Mouse (Mus musculus) midbrain, embryonic 14.5 days (tissue): ENCODE data around the gene Ptprr. TPM values are rescaled to one million over a fixed set of nuclear protein-coding genes. Genes with fewer than 3 reads are reported as not detected.

Experiments used
- ATAC-seq: fragments of 200-750 bp; cut with Nextera tagmentation; 2 replicates; pipeline ENCODE4 v1.8.0; 2017; ENCODE audit warnings: moderate number of reproducible peaks, moderate library complexity; ENCODE audit not compliant: low FRiP score, low TSS enrichment
- DNase-seq: peaks from one replicate; pipeline ENCODE4 v3.0.0-alpha.2; 2015
- H3K27ac ChIP-seq: fragments of 300-500 bp; sonication (generic); replicated peaks from 2 replicates; pipeline ENCODE4 v1.5.1; 2014; ENCODE audit warnings: mild to moderate bottlenecking, low read depth, low read length, moderate library complexity
- H3K27me3 ChIP-seq: fragments of 300-500 bp; sonication (generic); 2 replicates; pipeline ENCODE4 v1.6.1; 2014; ENCODE audit warnings: low read length, control low read depth, mixed read lengths; ENCODE audit not compliant: control insufficient read depth, insufficient read depth
- H3K36me3 ChIP-seq: fragments of 300-500 bp; sonication (generic); 2 replicates; pipeline ENCODE4 v1.6.1; 2014; ENCODE audit warnings: low read length, control low read depth; ENCODE audit not compliant: control insufficient read depth, insufficient read depth
- H3K4me1 ChIP-seq: fragments of 300-500 bp; sonication (generic); 2 replicates; pipeline ENCODE4 v1.6.1; 2014; ENCODE audit warnings: mild to moderate bottlenecking, antibody characterized with exemption, low read length, control low read depth; ENCODE audit not compliant: control insufficient read depth, insufficient read depth
- H3K4me2 ChIP-seq: fragments of 300-500 bp; sonication (generic); 2 replicates; pipeline ENCODE4 v1.6.1; 2014; ENCODE audit warnings: mild to moderate bottlenecking, low read length, moderate library complexity
- H3K4me3 ChIP-seq: fragments of 300-500 bp; sonication (generic); replicated peaks from 2 replicates; pipeline ENCODE4 v1.5.1; 2014; ENCODE audit warnings: low read depth, low read length
- H3K9ac ChIP-seq: fragments of 300-500 bp; sonication (generic); replicated peaks from 2 replicates; pipeline ENCODE4 v1.6.1; 2014; ENCODE audit warnings: mild to moderate bottlenecking, low read length, moderate library complexity
- H3K9me3 ChIP-seq: fragments of 300-500 bp; sonication (generic); 2 replicates; pipeline ENCODE4 v1.6.1; 2016; ENCODE audit warnings: low read length, control low read depth, mixed read lengths; ENCODE audit not compliant: control insufficient read depth
- WGBS: fragments of 180-500 bp; shearing (Covaris S2); extraction: QIAGEN DNeasy Blood & Tissue Kit; methylation state at CpG from one replicate; pipeline ENCODE4 v1.1.7; 2014; 5-methylcytosine and 5-hydroxymethylcytosine counted together
- polyA plus RNA-seq: library from polyadenylated mRNA; unstranded; fragments of >200 nt; fragmentation: Nextera tagmentation; extraction: Ambion mirVana; gene quantifications from 2 replicates; pipeline ENCODE4 v1.2.1, GENCODE M21; 2014

Gene Ptprr
- polyA plus RNA-seq, result 16.3 and 17.7 TPM in 2 replicates

- Histone ChIP-seq H3K9ac (peak within 1 kb of the TSS; percentile 69), H3K4me1 (peaks cover 8% of the 10 kb centered on the region; the same call in 1 of the 2 replicates), H3K4me3 (peak within 1 kb of the TSS; percentile 62), H3K27me3 (no peaks in the 10 kb centered on the region), H3K27ac (peak within 1 kb of the TSS; percentile 79), H3K9me3 (no peaks in the 10 kb centered on the region), H3K4me2 (peak within 1 kb of the TSS; percentile 70), H3K36me3 (no peaks in the 10 kb centered on the region)
- peak; percentile 95 for DNase-seq
- 0% methylated on average over 19 of the region's 19 CpGs for WGBS
- ATAC-seq, result peak; percentile 93
These were observed at the start of gene Ptprr for GRCm38 (mm10) chr10:116017845-116018479. Gene Ptprr (plus strand): TSS chr10:116018213.

GRCm38 (mm10) chr10:115976345-115976744 lies 41.7 kb upstream of the Ptprr start:
- no peaks in the 10 kb centered on the region for H3K27me3 ChIP-seq
- H3K36me3 ChIP-seq, result no peaks in the 10 kb centered on the region
- no peak overlapping the region; the same call in 1 of the 2 replicates for H3K4me2 ChIP-seq
- DNase-seq (no peak), ATAC-seq (no peak)
- no peak overlapping the region for H3K27ac ChIP-seq
- no peak overlapping the region for H3K4me3 ChIP-seq
- H3K4me1 ChIP-seq, result no peaks in the 10 kb centered on the region
- H3K9ac ChIP-seq, result no peak overlapping the region
- H3K9me3 ChIP-seq, result no peaks in the 10 kb centered on the region
- 41% methylated on average over 7 of the region's 7 CpGs for WGBS

- no peak overlapping the region for H3K4me2 ChIP-seq
These were observed 39.0 kb upstream of the Ptprr start for GRCm38 (mm10) chr10:115978992-115979391.

GRCm38 (mm10) chr10:115980018-115980417 lies 38.0 kb upstream of the Ptprr start:
- no peaks in the 10 kb centered on the region for H3K27me3 ChIP-seq
- H3K9ac ChIP-seq, result no peak overlapping the region
- no peak overlapping the region for H3K27ac ChIP-seq
- ATAC-seq (no peak), DNase-seq (no peak)
- H3K4me1 ChIP-seq, result no peaks in the 10 kb centered on the region
- no peaks in the 10 kb centered on the region for H3K9me3 ChIP-seq
- H3K4me2 ChIP-seq, result no peak overlapping the region
- 84% methylated on average over 2 of the region's 2 CpGs for WGBS
- H3K36me3 ChIP-seq, result no peaks in the 10 kb centered on the region
- no peak overlapping the region for H3K4me3 ChIP-seq

More at GRCm38 (mm10) chr10:115978992-115979391, 39.0 kb upstream of the Ptprr start:
- ATAC-seq, result no peak
- no peaks in the 10 kb centered on the region for H3K36me3 ChIP-seq
- H3K4me3 ChIP-seq, result no peak overlapping the region
- H3K9me3 ChIP-seq, result no peaks in the 10 kb centered on the region
- no peaks in the 10 kb centered on the region for H3K4me1 ChIP-seq
- H3K27me3 ChIP-seq, result no peaks in the 10 kb centered on the region
- no peak for DNase-seq
- 74% methylated on average over 7 of the region's 7 CpGs for WGBS
- H3K9ac ChIP-seq, result no peak overlapping the region
- no peak overlapping the region for H3K27ac ChIP-seq

GRCm38 (mm10) chr10:115984308-115984707 lies 33.7 kb upstream of the Ptprr start:
- Histone ChIP-seq H3K4me1 (no peaks in the 10 kb centered on the region), H3K36me3 (no peaks in the 10 kb centered on the region), H3K9me3 (no peaks in the 10 kb centered on the region), H3K27me3 (no peaks in the 10 kb centered on the region), H3K27ac (no peak overlapping the region), H3K4me3 (no peak overlapping the region), H3K9ac (no peak overlapping the region), H3K4me2 (no peak overlapping the region)
- DNase-seq (no peak), ATAC-seq (no peak)
- 70% methylated on average over 6 of the region's 6 CpGs for WGBS

- DNase-seq, result peak; percentile 31
- Histone ChIP-seq H3K4me2 (no peak overlapping the region), H3K4me1 (no peaks in the 10 kb centered on the region), H3K9me3 (no peaks in the 10 kb centered on the region), H3K27me3 (no peaks in the 10 kb centered on the region), H3K27ac (no peak overlapping the region), H3K4me3 (no peak overlapping the region), H3K9ac (no peak overlapping the region), H3K36me3 (no peaks in the 10 kb centered on the region)
- ATAC-seq, result no peak
- 54% methylated on average over 8 of the region's 8 CpGs for WGBS
These were observed 16.2 kb upstream of the Ptprr start for GRCm38 (mm10) chr10:116001838-116002237.

- Histone ChIP-seq H3K4me1 (no peaks in the 10 kb centered on the region), H3K9ac (no peak overlapping the region), H3K4me3 (no peak overlapping the region), H3K36me3 (no peaks in the 10 kb centered on the region), H3K27ac (no peak overlapping the region), H3K9me3 (no peaks in the 10 kb centered on the region), H3K27me3 (no peaks in the 10 kb centered on the region), H3K4me2 (no peak overlapping the region)
- ATAC-seq, result no peak
- WGBS, result 54% methylated on average over 6 of the region's 6 CpGs
- peak; percentile 25 for DNase-seq
These were observed 11.3 kb upstream of the Ptprr start for GRCm38 (mm10) chr10:116006675-116007074.

- Histone ChIP-seq H3K4me2 (peak overlapping the region; percentile 70), H3K27ac (peak overlapping the region; percentile 79), H3K4me1 (peaks cover 8% of the 10 kb centered on the region; the same call in 1 of the 2 replicates), H3K27me3 (no peaks in the 10 kb centered on the region), H3K36me3 (no peaks in the 10 kb centered on the region), H3K9ac (peak overlapping the region; percentile 69), H3K9me3 (no peaks in the 10 kb centered on the region), H3K4me3 (peak overlapping the region; percentile 62)
- WGBS, result under 1% methylated on average over 17 of the region's 17 CpGs
- peak; percentile 70 for ATAC-seq
- no peak for DNase-seq
These were observed 473 bp downstream of the Ptprr start for GRCm38 (mm10) chr10:116018480-116018891.
